Mouse (Mus musculus): ENCODE results near the gene Tgif1. TPM values are rescaled to one million over a fixed set of nuclear protein-coding genes. Genes with fewer than 3 reads are reported as not detected.

Tgif1 gene
- polyA plus RNA-seq, 1 experiment, result 5.5 TPM

DNA sequence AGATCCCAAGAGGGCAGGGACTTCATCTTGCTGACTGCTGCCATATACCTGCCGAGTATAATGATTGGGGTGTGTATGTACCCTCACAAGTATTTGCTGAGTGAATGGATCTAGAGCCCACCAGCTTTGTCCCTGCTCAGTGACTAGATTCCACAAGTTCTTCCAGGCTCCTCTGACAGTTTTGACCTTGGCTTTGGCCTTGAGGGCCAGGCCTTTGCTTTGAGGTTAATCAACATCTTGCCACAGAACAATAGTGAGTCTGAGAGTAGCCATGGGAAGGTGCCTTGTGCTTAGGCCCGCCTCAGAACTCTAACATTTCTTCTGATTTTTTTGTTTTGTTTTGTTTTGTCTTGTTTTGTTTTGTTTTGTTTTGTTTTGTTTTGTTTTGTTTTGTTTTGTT, 46.7 kb downstream of the Tgif1 start:
- TF ChIP-seq GATA1 (IDR thresholded peaks at IDR 0.05; ENCODE audit: low read length), result no peak

DNA sequence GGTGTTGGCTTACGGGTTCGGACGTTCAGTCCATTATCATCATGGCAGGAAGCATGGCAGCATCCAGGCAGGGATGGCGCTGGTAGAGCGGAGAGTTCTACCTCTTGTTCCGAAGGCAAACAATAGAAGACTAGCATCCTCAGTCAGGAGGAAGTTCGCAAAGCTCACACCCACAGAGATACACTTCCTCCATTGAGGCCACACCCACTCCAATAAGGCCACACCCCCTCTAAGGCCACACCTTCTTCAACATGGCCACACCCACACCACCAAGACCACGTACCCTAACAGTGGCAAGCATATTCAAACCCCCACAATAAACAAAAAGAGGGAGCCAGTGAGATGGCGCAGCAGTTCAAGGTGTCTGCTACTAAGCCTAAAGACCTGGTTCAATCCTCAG, 47.5 kb downstream of the Tgif1 start:
- TF ChIP-seq GATA1 (IDR thresholded peaks at IDR 0.05; ENCODE audit: low read length), result no peak

DNA sequence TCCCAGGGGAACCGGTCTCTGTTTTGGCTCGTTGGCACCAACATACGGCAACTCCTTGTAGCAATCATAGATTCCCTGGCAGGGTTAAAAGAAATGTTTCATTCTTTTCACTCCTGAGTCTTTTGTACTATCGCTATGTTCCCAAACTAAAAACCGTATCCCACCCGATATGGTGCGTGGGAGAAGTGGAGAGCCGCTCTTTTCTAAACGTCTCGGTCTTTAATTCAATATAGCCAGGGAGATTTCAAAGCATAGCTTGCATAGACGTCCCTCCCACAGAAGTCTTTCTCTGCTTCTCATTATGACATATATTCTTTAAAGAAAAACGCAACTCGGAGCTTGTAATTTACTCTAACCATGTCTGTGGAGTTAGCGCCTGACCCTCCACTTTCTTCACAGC, 51.3 kb downstream of the Tgif1 start:
- no peak for TF ChIP-seq GATA1 (IDR thresholded peaks at IDR 0.05; ENCODE audit: low read length)

DNA sequence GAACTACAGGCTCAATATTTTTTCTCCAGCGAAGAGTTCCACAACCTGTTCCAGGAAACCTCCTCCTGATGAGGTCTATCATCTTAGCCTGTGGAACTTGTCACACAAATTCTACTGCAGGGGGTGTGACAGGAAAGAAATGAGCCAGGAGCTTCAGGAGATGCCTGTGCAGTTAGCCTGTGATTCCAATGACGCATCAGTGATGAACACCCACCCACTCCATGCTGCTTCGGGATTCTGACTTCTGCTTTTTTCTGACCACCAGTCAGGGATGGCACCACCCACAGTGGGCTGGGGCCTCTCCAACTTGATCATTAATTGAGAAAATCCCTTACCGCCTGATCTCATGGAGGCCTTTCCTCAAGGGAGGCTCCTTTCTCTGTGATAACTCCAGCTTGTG, 54.1 kb downstream of the Tgif1 start:
- no peak for TF ChIP-seq GATA1 (IDR thresholded peaks at IDR 0.05; ENCODE audit: low read length)

DNA sequence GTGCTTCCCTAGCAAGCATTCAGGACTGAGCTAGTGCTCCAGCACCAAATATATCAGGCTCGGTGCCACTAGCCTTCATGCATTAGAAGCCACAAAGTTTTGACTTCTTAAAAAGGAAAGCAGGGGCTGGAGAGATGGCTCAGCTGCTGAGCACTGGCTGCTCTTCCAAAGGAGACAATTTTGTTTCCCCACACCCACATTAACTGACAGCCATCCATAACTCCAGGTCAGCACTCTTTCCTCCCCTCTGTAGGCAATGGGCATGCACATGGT, 55.6 kb downstream of the Tgif1 start:
- TF ChIP-seq GATA1 (IDR thresholded peaks at IDR 0.05; ENCODE audit: low read length), result no peak

DNA sequence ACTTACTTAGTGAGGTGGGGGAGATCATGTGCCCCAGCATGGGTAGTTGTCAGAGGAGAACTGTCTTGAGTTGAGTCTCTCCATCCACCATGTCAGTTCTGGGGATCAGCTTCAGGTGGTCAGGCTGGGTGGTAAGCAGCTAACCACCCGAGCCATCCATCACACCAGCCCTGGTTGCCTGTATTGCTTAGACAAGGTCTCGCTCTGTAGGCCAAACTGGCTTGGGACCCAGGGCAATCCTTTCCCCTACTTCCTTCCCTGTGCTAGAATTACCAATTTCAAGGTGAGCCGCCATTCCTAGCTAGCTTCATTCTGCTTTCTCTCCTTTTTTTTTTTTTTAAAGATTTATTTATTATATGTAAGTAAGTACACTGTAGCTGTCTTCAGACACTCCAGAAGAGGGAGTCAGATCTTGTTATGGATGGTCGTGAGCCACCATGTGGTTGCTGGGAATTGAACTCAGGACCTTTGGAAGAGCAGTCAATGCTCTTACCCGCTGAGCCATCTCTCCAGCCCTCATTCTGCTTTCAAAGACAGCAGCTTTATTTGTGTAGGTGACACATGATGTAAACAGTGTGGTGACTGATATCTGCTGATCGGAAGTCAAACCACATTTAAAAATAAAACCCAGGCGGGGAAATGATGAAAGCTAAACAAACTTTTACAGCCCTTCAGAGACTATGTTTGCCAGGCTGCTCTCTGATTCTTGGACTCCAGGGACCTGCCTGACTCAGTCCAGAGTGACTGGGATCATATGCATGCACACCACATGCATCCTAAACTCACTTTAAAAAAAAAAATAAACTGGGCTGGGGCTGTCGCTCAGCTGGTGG, 56.2 kb downstream of the Tgif1 start:
- no peak for TF ChIP-seq GATA1 (IDR thresholded peaks at IDR 0.05; ENCODE audit: low read length)

DNA sequence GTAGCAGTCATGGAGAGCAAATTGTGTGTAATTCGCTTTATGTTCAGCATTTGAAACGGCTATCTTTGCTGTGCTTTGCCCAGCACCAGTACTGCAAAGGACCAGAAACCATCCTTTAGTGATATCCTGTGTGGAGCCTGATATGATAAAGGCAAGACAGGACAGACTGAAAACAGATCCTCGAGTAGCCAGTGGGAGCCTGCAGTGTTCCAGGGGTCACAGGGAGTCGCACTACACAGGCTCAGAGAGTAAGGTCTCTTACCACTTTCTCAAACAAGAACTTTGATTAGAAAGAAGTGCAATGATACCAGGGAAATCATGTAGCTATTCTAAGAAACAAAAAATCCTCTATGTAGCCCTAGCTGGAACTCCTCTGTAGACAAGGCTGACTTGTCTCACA, 58.1 kb downstream of the Tgif1 start:
- no peak for TF ChIP-seq GATA1 (IDR thresholded peaks at IDR 0.05; ENCODE audit: low read length)

DNA sequence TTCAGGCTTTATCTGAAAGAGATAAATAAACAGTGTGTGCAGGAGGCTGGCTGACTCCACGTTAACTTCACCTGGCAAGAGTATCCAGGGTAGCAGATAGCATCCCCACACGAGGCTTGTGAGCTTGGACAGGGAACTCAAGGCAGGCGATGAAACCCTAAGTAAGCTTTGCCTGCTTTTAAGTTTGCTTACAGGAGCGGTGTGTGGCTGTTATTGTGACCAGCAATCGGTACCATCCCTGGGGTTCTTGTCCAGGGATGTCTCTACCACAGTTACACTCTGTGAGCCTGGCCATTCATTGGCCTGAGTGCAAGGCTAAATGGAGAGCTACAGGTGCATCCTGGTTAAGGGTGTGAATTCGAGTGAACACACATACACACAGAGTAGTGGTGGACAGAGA, 58.6 kb downstream of the Tgif1 start:
- TF ChIP-seq GATA1 (IDR thresholded peaks at IDR 0.05; ENCODE audit: low read length), result no peak

DNA sequence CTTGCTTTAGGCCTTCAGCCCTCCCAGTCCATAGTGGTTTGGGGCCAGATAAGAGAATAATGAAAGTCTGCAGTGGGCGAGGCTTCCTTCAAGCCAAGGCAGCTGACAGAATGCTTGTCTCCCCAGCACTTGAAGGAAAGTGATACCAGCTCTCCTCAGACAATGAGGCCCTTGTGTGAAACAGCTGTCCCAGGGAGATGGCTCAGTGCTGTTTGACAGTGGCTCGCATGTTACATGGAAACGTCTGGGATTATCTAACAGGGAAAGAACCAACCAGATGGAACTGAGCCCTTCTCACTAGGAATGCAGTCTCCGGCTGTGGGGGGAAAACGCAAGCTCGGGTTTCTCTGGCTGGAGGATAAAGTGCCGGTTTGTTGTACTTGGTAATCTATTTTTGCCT, 59.1 kb downstream of the Tgif1 start:
- TF ChIP-seq GATA1 (IDR thresholded peaks at IDR 0.05; ENCODE audit: low read length), result no peak

Other genes with a start within 250 kb of the Tgif1 start
- 0.22 and 0.25 TPM in 2 replicates for gene Myom1, start 149.1 kb upstream of the Tgif1 start, polyA plus RNA-seq (2012)
- 55.1 and 105 TPM in 2 replicates for gene Myl12a, start 149.3 kb upstream of the Tgif1 start, polyA plus RNA-seq (2012)